Mouse (Mus musculus) hindbrain, postnatal 0 days (tissue): Measurements from ENCODE around the gene Slc7a4. TPM values are rescaled to one million over a fixed set of nuclear protein-coding genes. Genes with fewer than 3 reads are reported as not detected.

Experiments used
- ATAC-seq: fragments of 200-750 bp; cut with Nextera tagmentation; 2 replicates; pipeline ENCODE4 v1.8.0; 2017; ENCODE audit warnings: mild to moderate bottlenecking, moderate TSS enrichment, moderate library complexity
- DNase-seq: peaks from one replicate; pipeline ENCODE4 v3.0.0-alpha.2; 2015; ENCODE audit warnings: low spot score
- H3K27ac ChIP-seq: fragments of 300-500 bp; sonication (generic); 2 replicates; pipeline ENCODE4 v1.5.1; 2014; ENCODE audit warnings: mild to moderate bottlenecking
- H3K27me3 ChIP-seq: fragments of 300-500 bp; sonication (generic); 2 replicates; pipeline ENCODE4 v1.6.1; 2014; ENCODE audit warnings: low read length, mixed read lengths; ENCODE audit not compliant: insufficient read depth
- H3K36me3 ChIP-seq: fragments of 300-500 bp; sonication (generic); 2 replicates; pipeline ENCODE4 v1.6.1; 2014; ENCODE audit warnings: low read length, mixed read lengths; ENCODE audit not compliant: insufficient read depth
- H3K4me1 ChIP-seq: fragments of 300-500 bp; sonication (generic); 2 replicates; pipeline ENCODE4 v1.6.1; 2014; ENCODE audit warnings: antibody characterized with exemption, low read length, mixed read lengths; ENCODE audit not compliant: insufficient read depth
- H3K4me2 ChIP-seq: fragments of 300-500 bp; sonication (generic); 2 replicates; pipeline ENCODE4 v1.6.1; 2014; ENCODE audit warnings: low read depth, mild to moderate bottlenecking, low read length, moderate library complexity, mixed read lengths
- H3K4me3 ChIP-seq: fragments of 300-500 bp; sonication (generic); 2 replicates; pipeline ENCODE4 v1.5.1; 2014; ENCODE audit warnings: low read length
- H3K9ac ChIP-seq: fragments of 300-500 bp; sonication (generic); replicated peaks from 2 replicates; pipeline ENCODE4 v1.6.1; 2014; ENCODE audit warnings: mild to moderate bottlenecking, low read length, moderate library complexity, mixed read lengths
- H3K9me3 ChIP-seq: fragments of 300-500 bp; sonication (generic); 2 replicates; pipeline ENCODE4 v1.6.1; 2016; ENCODE audit warnings: low read length, mixed read lengths
- CTCF ChIP-seq: IDR thresholded peaks from 2 replicates; pipeline ENCODE4 v1.5.1; 2016; ENCODE audit warnings: antibody characterized with exemption, control low read depth, low read depth
- WGBS: fragments of 180-500 bp; shearing (Covaris S2); extraction: QIAGEN DNeasy Blood & Tissue Kit; methylation state at CpG from one replicate; pipeline ENCODE4 v1.1.7; 2014; 5-methylcytosine and 5-hydroxymethylcytosine counted together
- polyA plus RNA-seq: library from polyadenylated mRNA; unstranded; fragments of >200 nt; fragmentation: Nextera tagmentation; extraction: Ambion mirVana; gene quantifications from 2 replicates; pipeline ENCODE4 v1.2.1, GENCODE M21; 2015
- total RNA-seq: library from RNA; depleted of rRNA; stranded (reverse); fragments of >200 nt; gene quantifications from 2 replicates; pipeline ENCODE4 v1.2.3, GENCODE M21; 2014; rRNA removed

The Slc7a4 gene
- total and polyA plus RNA-seq, 2 experiments from 2014 or later: 42.8 to 74.6 TPM

DNA sequence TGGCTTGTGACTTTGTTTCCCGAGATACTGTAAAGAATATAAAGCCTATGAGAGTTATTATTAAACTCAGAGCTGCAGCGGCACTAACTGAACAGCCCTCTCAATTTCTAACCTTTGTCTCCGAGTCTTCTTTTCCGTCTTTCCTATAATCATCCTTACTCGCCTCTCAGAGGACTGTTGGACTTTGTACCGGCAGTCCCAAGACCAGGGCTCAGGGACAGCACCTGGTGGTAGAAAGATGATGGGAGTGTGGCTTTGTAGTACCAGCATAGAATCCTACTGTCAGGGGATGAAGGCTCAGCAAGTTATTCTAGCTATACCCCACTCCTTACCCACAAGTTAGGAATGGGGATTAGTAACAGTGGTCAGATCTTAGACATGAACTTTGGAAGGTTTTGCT, 56.8 kb downstream of the Slc7a4 start:
- no peak overlapping the region for H3K9ac ChIP-seq
- no peak overlapping the region for H3K4me2 ChIP-seq
- H3K27me3 ChIP-seq: no peaks in the 10 kb centered on the region
- peaks cover 5% of the 10 kb centered on the region for H3K4me1 ChIP-seq
- 92% methylated on average over 6 of the region's 6 CpGs for WGBS
- no peak for ATAC-seq
- H3K4me3 ChIP-seq: no peak overlapping the region
- no peak for TF ChIP-seq CTCF
- H3K27ac ChIP-seq: no peak overlapping the region
- no peak for DNase-seq
- peaks cover 58% of the 10 kb centered on the region for H3K36me3 ChIP-seq
- no peaks in the 10 kb centered on the region for H3K9me3 ChIP-seq

DNA sequence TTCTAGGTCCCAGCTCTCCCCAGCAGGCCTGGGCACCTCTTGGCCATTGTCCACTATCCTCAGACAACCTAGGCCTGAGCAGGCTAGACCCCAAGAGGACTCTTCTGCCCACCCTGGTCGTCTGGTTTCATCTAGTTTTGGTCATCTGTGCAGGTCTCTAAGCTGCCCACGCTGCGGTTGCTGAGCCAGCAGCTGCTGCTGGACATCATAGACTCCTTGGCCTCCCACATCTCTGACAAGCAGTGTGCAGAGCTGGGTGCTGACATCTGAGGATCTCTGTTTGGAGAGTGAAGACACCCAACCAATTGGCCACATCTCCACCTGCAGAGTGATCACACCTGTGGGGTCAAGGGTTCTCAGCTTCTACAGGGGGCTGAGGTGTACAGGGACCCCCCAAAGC, 57.5 kb downstream of the Slc7a4 start:
- Histone ChIP-seq H3K9me3 (no peaks in the 10 kb centered on the region), H3K4me3 (no peak overlapping the region), H3K4me2 (no peak overlapping the region), H3K4me1 (peaks cover 5% of the 10 kb centered on the region; the same call in 1 of the 2 replicates), H3K36me3 (peaks cover 65% of the 10 kb centered on the region), H3K9ac (no peak overlapping the region), H3K27me3 (no peaks in the 10 kb centered on the region), H3K27ac (no peak overlapping the region)
- no peak for ATAC-seq
- no peak for DNase-seq
- TF ChIP-seq CTCF: no peak
- 77% methylated on average over 3 of the region's 3 CpGs for WGBS

DNA sequence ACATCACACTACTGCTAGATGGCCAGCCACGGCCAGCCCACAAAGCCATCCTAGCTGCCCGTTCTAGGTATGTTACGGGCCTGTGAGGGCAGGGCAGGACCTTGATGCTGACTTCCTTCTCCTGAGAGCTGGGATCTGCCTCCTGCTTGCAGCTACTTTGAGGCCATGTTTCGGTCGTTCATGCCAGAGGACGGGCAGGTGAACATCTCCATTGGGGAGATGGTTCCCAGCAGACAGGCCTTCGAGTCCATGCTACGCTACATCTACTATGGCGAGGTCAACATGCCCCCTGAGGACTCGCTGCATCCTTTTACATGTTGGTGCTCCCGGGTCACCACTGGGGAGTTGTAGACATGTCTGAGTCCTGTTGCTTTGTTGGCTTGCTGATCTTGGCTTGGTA, 58.9 kb downstream of the Slc7a4 start:
- DNase-seq: no peak
- peaks cover 78% of the 10 kb centered on the region for H3K36me3 ChIP-seq
- no peak for TF ChIP-seq CTCF
- no peaks in the 10 kb centered on the region for H3K4me1 ChIP-seq
- ATAC-seq: no peak
- 93% methylated on average over 11 of the region's 11 CpGs for WGBS
- no peak overlapping the region for H3K4me3 ChIP-seq
- no peaks in the 10 kb centered on the region for H3K9me3 ChIP-seq
- no peak overlapping the region for H3K4me2 ChIP-seq
- H3K9ac ChIP-seq: no peak overlapping the region
- H3K27me3 ChIP-seq: no peaks in the 10 kb centered on the region
- H3K27ac ChIP-seq: no peak overlapping the region

Other genes with a start within 250 kb of the Slc7a4 start
- 28.1 and 30.0 TPM in 2 replicates for gene Snap29, start 177.2 kb downstream of the Slc7a4 start, total RNA-seq
- 14.5 and 15.6 TPM in 2 replicates for gene Snap29, start 177.2 kb downstream of the Slc7a4 start, polyA plus RNA-seq
- gene Pi4ka, start 176.9 kb downstream of the Slc7a4 start, total RNA-seq: 111 and 154 TPM in 2 replicates
- gene Pi4ka, start 176.9 kb downstream of the Slc7a4 start, polyA plus RNA-seq: 45.5 and 47.7 TPM in 2 replicates
- gene Crkl, start 131.2 kb downstream of the Slc7a4 start, total RNA-seq: 74.8 and 83.1 TPM in 2 replicates
- 54.9 and 68.7 TPM in 2 replicates for gene Crkl, start 131.2 kb downstream of the Slc7a4 start, polyA plus RNA-seq
- gene Aifm3, start 93.6 kb downstream of the Slc7a4 start, total RNA-seq: 13.8 and 16.8 TPM in 2 replicates
- 15.7 and 17.4 TPM in 2 replicates for gene Aifm3, start 93.6 kb downstream of the Slc7a4 start, polyA plus RNA-seq
- gene Lztr1, start 74.5 kb downstream of the Slc7a4 start, total RNA-seq: 191 and 279 TPM in 2 replicates
- 82.2 and 89.8 TPM in 2 replicates for gene Lztr1, start 74.5 kb downstream of the Slc7a4 start, polyA plus RNA-seq
- gene Thap7, start 52.1 kb downstream of the Slc7a4 start, total RNA-seq: 61.0 and 66.8 TPM in 2 replicates
- 57.5 and 59.5 TPM in 2 replicates for gene Thap7, start 52.1 kb downstream of the Slc7a4 start, polyA plus RNA-seq
- 2.3 and 2.4 TPM in 2 replicates for gene Lrrc74b, start 22.0 kb downstream of the Slc7a4 start, total RNA-seq
- gene Lrrc74b, start 22.0 kb downstream of the Slc7a4 start, polyA plus RNA-seq: 2.0 and 2.1 TPM in 2 replicates
- 3.4 and 5.1 TPM in 2 replicates for gene P2rx6, start 21.3 kb downstream of the Slc7a4 start, total RNA-seq
- gene P2rx6, start 21.3 kb downstream of the Slc7a4 start, polyA plus RNA-seq: 2.3 and 3.0 TPM in 2 replicates
- 62.4 and 67.4 TPM in 2 replicates for gene Smpd4, start 36.1 kb upstream of the Slc7a4 start, total RNA-seq
- gene Smpd4, start 36.1 kb upstream of the Slc7a4 start, polyA plus RNA-seq: 21.7 and 23.8 TPM in 2 replicates
- gene Ccdc74a, start 63.3 kb upstream of the Slc7a4 start, total RNA-seq: 18.2 and 20.8 TPM in 2 replicates
- gene Ccdc74a, start 63.3 kb upstream of the Slc7a4 start, polyA plus RNA-seq: 32.8 and 37.6 TPM in 2 replicates
- 47.5 and 66.1 TPM in 2 replicates for gene Med15, start 149.7 kb upstream of the Slc7a4 start, total RNA-seq
- gene Med15, start 149.7 kb upstream of the Slc7a4 start, polyA plus RNA-seq: 33.8 and 39.2 TPM in 2 replicates
- gene Klhl22, start 176.4 kb upstream of the Slc7a4 start, total RNA-seq: 176 and 190 TPM in 2 replicates
- gene Klhl22, start 176.4 kb upstream of the Slc7a4 start, polyA plus RNA-seq: 69.6 and 80.5 TPM in 2 replicates
- 15.5 and 15.6 TPM in 2 replicates for gene Scarf2, start 214.1 kb upstream of the Slc7a4 start, total RNA-seq
- gene Scarf2, start 214.1 kb upstream of the Slc7a4 start, polyA plus RNA-seq: 2.0 and 2.3 TPM in 2 replicates
- gene B830017H08Rik, start 249.9 kb upstream of the Slc7a4 start, total RNA-seq: 6.1 and 9.1 TPM in 2 replicates
- 6.3 and 6.4 TPM in 2 replicates for gene B830017H08Rik, start 249.9 kb upstream of the Slc7a4 start, polyA plus RNA-seq